Mouse (Mus musculus) frontal cortex, postnatal 14 days (tissue): ENCODE results near the gene Ppcdc.

Experiments used
- DNase-seq, 2 experiments: peaks; one replicate each; pipeline ENCODE4 v3.0.0; 2022; ENCODE audit warnings: low spot score in 2 of 2

The Ppcdc gene

DNA sequence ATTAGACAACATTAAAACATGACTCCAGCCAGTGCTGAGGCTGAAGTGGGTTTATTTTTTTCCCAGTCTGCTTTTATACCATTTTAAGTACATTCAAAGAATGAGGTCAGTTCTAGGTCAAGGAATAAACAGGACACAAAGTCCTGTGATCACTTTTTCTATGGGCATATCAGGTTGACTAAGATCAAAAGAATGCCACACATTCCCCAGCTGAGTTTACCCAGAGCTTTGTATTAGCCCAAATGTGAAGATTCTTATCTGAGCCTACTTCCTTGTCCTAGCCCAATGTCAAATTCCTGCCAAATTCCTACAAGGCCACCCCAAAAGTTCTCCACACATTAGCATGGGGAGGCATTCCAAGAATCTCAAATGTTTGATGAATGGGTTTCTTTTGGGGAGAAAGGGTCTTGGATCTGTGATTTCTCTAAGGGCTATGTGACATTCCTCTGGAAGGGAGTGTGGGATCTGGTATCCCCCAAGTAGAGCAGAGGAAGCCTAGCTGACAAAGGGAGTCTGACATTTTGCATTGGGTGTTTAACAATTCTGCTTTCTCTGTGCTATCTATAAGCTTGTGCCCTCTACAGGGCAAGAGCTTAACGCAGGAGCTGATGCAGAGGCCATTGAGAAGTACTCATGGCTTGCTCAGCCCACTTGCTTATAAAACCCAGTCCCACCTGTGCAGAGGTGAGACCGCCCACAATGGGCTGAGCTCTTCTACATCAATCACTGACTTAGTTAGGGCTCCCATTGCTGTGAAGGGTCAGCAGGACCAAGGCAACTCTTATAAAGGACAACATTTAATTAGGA is 85.3 kb downstream of the Ppcdc start:
- DNase-seq, result no peak

DNA sequence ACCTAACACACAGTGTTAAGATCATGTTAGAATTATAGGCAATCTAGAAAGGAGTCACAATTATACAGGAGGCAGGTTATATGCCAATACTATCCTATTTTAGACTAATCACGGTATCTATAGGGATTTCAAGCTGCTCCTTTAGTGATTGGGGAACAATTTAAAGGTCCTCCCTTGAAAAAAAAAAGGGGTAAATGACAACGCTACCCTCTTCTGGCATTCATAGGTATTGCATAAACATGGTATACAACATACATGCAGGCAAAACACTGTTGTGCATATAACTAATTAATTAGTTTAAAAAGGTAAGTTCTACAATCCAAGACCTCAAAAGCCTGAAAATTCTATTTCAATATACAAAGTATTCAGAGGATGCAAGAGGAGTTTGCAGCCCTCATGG is 88.6 kb downstream of the Ppcdc start:
- DNase-seq, result no peak

DNA sequence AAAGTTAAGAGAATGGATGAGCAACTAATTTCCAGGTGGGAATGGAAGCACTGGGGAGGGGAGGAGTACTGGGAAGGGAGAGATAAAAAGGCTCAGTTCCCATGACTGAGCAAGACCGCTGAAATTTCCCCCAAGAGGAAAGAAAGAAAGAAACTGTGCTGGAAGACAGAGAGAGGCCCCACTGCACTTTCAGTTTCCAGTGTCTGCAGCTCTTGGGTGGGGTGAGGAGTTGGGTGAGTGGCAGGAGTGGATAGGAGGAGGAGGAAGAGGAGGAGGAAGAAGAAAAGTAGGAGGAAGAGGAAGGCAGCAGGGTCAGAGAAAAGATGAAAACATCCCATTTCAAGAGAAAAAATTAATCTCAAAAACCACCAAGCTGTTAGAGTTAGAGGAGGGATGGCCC is 94.0 kb downstream of the Ppcdc start:
- no peak for DNase-seq

DNA sequence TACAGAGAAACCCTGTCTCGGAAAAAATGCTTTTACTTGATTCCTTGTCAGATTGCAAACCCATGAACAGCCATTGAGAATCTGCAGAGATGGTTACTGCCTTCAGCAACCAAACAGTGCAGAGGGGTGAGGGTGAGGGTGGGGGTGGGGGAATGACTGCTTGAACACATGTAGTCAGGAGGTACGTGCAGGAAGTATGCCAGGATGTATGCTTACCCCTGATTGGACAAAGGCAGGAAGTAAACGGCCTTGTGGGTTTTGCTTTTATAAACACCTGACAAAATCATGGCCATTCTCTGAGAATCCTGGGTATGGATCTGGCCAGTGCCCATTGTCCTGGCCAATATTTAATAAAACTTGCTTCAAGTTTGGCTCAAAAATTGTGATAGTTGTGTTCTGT is 96.2 kb downstream of the Ppcdc start:
- no peak for DNase-seq

DNA sequence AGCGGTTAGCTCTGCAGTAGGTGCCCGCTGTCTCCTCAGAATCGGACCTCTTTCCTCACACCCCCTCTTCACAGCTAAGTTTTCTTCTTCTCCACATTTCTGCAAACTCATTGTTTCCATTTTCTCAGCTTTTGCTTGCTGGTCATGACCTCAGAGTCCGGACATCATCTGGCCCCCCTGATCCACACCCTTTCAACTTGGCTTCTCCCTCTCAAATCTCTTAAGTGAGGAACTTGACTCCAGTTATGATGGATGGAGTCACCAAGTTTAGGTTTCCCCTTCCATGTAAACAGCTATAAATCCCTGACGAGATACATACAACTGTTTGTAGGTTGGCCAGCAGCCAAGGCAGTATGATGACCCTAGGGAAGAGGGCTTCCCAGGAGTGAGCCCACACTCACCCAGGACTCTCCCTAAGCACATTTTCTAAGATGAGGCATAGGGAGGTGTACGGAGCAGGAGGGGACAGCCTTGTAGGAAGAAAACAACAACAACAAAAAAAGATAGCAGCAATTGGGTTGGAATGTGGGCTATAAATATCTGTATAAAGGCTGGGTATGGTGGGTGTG is 96.9 kb downstream of the Ppcdc start:
- no peak for DNase-seq

DNA sequence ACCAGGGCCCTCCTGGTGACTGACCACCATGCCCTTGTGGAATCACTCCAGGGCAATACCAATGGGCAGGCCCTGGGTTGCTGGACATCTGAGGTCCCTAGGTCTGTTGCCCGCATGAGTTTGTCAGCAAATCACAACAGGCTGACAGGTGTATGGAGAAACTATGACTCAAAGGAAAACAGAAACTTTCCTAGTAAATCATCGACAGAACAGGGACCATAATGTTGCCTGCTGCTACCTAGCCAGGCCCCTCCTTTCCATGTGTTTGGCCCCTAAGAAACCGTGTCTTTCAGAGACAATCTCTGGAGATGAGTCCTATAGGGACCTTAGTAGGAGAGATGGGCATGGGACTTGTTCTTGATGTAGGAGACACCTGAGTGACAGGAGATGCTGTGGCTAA is 97.7 kb downstream of the Ppcdc start:
- no peak for DNase-seq

DNA sequence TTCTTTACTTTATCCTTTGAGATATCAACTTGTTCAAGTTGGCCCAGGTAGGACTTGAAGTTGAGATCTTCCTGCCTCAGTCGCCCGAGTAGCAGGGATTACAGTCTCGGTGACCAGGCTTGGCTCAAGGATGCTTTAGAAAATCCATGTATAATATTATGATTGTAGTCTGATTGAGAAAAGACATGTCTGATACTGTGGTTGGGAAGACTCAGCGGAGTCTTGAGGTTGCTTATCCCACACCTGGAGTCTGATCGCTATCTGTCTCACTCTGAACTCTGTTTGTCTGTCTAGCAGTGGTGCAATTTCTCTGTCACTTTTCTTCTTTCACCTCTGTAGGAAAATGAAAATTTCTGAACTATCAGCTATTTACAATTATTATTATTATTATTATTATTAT is 99.6 kb downstream of the Ppcdc start:
- no peak for DNase-seq

DNA sequence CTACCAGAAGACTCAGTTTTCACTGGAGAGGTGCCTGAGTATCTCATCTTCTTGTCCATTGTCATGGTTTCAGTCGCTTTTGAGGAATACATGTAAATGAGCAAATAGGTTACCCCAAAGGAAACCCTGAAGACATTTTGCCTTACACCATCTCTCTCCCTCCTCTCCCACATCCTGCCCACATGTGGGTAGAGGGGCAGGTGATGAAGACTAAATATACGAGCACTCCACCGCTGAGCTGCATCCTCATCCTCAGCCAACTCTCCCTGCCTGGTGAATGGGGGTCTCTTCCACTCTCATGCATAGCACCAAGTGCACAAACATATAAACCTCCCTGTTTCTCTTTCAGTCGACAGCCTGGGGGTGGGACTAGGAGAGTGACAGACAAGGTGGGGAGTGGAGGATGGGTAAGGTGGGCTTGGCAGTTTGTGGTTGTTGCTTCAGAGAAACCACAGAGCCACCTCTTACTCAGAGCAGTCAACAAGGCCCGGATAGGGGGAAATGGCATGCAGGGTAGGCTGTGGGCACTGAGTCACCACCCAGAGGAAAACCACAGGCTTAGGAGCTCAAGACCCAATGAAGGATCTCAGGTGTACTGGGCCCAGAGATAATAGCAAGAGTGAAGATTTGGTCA is 100.2 kb downstream of the Ppcdc start:
- no peak for DNase-seq

DNA sequence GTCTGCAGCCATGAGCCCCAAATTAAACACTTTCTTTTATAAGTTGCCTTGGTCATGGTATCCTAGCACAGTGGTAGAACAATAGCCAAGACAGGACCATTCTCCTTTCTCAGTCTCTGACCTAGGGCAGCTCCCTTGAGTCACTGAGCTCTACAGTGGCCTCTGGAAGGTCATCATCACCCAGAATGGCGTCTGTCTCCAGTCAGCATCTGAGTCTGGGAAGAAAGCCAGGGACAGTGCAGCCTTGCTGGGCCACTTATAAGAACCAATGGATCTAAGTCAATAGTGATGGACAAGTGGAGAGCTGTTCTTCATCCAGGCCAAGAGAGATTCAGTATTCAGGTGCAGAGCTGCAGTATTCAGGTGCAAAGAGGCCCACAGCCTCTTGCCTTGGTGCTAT is 101.2 kb downstream of the Ppcdc start:
- no peak for DNase-seq
